Mouse (Mus musculus): ENCODE measurements at regions not wholly inside any gene's neighbourhood (a gene's known extent, or its start where the extent isn't known, plus 50 kb on each side); places are given as distances from the start of the nearest gene placed in this dataset.

DNA sequence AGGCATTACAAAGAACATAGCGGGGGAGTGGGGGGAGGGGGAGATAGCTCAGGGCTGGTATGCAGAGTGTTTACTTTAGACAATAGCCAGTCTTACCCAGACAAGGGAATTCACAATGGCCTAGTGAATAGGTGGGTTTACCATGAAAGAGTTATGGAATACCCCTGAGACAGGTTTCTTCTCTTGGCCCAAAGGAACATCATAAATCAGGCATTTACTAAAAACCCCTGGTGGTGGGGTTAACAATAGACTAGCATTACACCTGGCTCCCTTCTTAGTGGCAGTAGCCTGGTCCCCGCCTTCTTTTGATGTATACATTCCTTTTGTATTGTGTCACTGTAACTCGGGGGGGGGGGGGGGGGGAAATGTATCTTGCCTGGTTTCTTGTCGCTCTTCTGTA is 696.8 kb upstream of the Gm10801 start:
- H3K4me1 ChIP-seq (replicated peaks; ENCODE audit: control insufficient read depth, insufficient read depth, low read length): no peaks in the 10 kb centered on the region
- H3K27ac ChIP-seq: no peak overlapping the region
- ATAC-seq (ENCODE audit: low FRiP score) (no peak), DNase-seq (ENCODE audit: low spot score) (no peak)
- 36% methylated on average over 3 of the region's 4 CpGs for WGBS
- no peaks in the 10 kb centered on the region for H3K27me3 ChIP-seq (ENCODE audit: control insufficient read depth, insufficient read depth, low read length)
- H3K36me3 ChIP-seq (replicated peaks; ENCODE audit: control insufficient read depth, insufficient read depth): no peaks in the 10 kb centered on the region
- no peak overlapping the region for H3K4me3 ChIP-seq (replicated peaks; ENCODE audit: low read length)
- H3K9ac ChIP-seq: no peak overlapping the region
- no peaks in the 10 kb centered on the region for H3K9me3 ChIP-seq (ENCODE audit: control insufficient read depth, low read length)
- no peak overlapping the region for H3K4me2 ChIP-seq (replicated peaks)

DNA sequence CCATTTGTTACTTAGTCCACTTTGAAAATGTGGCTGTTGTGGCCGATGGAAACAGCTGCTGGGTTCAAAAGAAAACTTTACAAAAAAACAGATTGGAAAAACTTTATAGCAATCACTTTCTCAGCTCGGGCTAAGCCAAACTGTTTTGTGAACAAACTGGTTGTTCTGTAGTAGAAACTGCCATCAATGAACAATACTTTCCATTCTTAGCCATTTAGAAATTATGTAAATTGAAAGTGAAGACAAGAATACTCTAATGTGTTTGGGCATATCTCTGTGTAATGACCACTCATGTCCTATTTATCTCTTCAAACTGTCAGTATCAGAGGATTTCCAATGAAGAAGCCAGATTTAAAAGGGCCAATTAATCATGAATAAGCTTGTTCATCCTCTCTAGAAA is 686.6 kb upstream of the Gm10801 start:
- no peaks in the 10 kb centered on the region for H3K27me3 ChIP-seq (ENCODE audit: control insufficient read depth, insufficient read depth, low read length)
- H3K4me1 ChIP-seq (replicated peaks; ENCODE audit: control insufficient read depth, insufficient read depth, low read length): no peaks in the 10 kb centered on the region
- no peaks in the 10 kb centered on the region for H3K36me3 ChIP-seq (replicated peaks; ENCODE audit: control insufficient read depth, insufficient read depth)
- H3K27ac ChIP-seq: no peak overlapping the region
- H3K4me3 ChIP-seq (replicated peaks; ENCODE audit: low read length): no peak overlapping the region
- H3K9me3 ChIP-seq (ENCODE audit: control insufficient read depth, low read length): no peaks in the 10 kb centered on the region
- ATAC-seq (ENCODE audit: low FRiP score) (no peak), DNase-seq (ENCODE audit: low spot score) (no peak)
- no peak overlapping the region for H3K9ac ChIP-seq
- no peak overlapping the region for H3K4me2 ChIP-seq (replicated peaks)
- 74% methylated on average over 2 of the region's 2 CpGs for WGBS

GRCm38 (mm10) chr2:97990666-97991065 is 671.4 kb upstream of the Gm10801 start:
- no peak overlapping the region for H3K27ac ChIP-seq
- no peaks in the 10 kb centered on the region for H3K36me3 ChIP-seq (replicated peaks; ENCODE audit: control insufficient read depth, insufficient read depth)
- H3K27me3 ChIP-seq (ENCODE audit: control insufficient read depth, insufficient read depth, low read length): no peaks in the 10 kb centered on the region
- no peak for DNase-seq (ENCODE audit: low spot score)
- H3K4me1 ChIP-seq (replicated peaks; ENCODE audit: control insufficient read depth, insufficient read depth, low read length): no peaks in the 10 kb centered on the region
- H3K4me3 ChIP-seq (replicated peaks; ENCODE audit: low read length): no peak overlapping the region
- H3K9me3 ChIP-seq (ENCODE audit: control insufficient read depth, low read length): no peaks in the 10 kb centered on the region
- no peak overlapping the region for H3K4me2 ChIP-seq (replicated peaks)
- H3K9ac ChIP-seq: no peak overlapping the region
- ATAC-seq (ENCODE audit: low FRiP score): no peak

DNA sequence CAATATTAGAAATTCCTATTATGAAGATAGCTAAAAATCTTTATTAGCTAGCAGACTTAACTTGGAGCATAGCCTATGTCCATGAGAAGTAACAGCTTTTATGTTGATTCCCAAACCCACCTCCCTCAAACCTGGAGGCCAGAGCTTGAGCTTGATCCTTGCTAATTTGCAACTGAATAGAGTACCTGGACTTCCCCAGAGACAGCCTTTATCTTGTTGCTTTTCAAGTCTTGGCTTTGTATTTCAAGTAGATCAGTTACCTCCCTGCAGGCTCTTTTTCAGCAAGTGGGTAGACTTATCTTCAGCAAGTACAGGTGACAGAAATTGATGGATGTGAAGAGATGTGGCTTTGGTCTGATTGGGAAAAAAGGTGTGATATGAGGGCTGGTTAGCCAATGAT is 630.1 kb upstream of the Gm10801 start:
- Histone ChIP-seq H3K4me2 (replicated peaks) (no peak overlapping the region), H3K9me3 (ENCODE audit: control insufficient read depth, low read length) (no peaks in the 10 kb centered on the region), H3K9ac (no peak overlapping the region), H3K36me3 (replicated peaks; ENCODE audit: control insufficient read depth, insufficient read depth) (no peaks in the 10 kb centered on the region), H3K4me3 (replicated peaks; ENCODE audit: low read length) (no peak overlapping the region), H3K4me1 (replicated peaks; ENCODE audit: control insufficient read depth, insufficient read depth, low read length) (no peaks in the 10 kb centered on the region), H3K27me3 (ENCODE audit: control insufficient read depth, insufficient read depth, low read length) (no peaks in the 10 kb centered on the region), H3K27ac (no peak overlapping the region)
- DNase-seq (ENCODE audit: low spot score): peak; percentile 17
- no peak for ATAC-seq (ENCODE audit: low FRiP score)

DNA sequence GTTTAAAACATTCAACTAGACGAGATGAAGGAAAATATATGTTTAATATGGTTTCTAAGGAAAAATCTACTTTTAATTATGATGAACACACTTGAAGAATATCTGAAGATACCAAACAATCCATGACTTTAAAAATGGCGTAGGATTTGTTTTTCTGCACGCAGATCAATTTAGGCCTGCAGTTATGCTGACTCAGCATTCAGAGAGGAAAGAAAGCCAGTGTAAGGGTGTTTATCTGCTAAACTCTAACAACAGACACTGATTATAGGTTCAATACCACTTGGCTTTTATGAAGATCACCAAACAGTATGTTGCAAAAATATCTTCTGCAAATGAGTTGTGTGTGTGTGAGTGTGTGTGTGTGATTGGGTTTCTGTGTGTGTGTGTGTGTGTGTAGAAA is 623.3 kb upstream of the Gm10801 start:
- ATAC-seq (ENCODE audit: low FRiP score): no peak
- no peaks in the 10 kb centered on the region for H3K36me3 ChIP-seq (replicated peaks; ENCODE audit: control insufficient read depth, insufficient read depth)

More for the DNA sequence above, 623.3 kb upstream of the Gm10801 start:
- no peak overlapping the region for H3K27ac ChIP-seq
- WGBS: 93% methylated on average over 3 of the region's 3 CpGs
- H3K4me3 ChIP-seq (replicated peaks; ENCODE audit: low read length): no peak overlapping the region
- no peaks in the 10 kb centered on the region for H3K4me1 ChIP-seq (replicated peaks; ENCODE audit: control insufficient read depth, insufficient read depth, low read length)
- H3K9ac ChIP-seq: no peak overlapping the region
- no peaks in the 10 kb centered on the region for H3K9me3 ChIP-seq (ENCODE audit: control insufficient read depth, low read length)
- H3K4me2 ChIP-seq (replicated peaks): no peak overlapping the region
- no peaks in the 10 kb centered on the region for H3K27me3 ChIP-seq (ENCODE audit: control insufficient read depth, insufficient read depth, low read length)
- no peak for DNase-seq (ENCODE audit: low spot score)

Measured in hindbrain, embryonic 14.5 days (tissue).